Mouse (Mus musculus) thymus, postnatal 10 days (tissue): ENCODE measurements around the gene Zfyve16.
A peak's percentile ranks its signal among the peaks of the same experiment; 100 is the strongest.

ENCODE experiments used
- DNase-seq, 2 experiments: peaks; one replicate each; pipeline ENCODE4 v3.0.0; 2021; ENCODE audit warnings: low spot score in 2 of 2

Zfyve16 gene

GRCm38 (mm10) chr13:92530721-92531211 is at the start of gene Zfyve16:
TSS of gene Zfyve16 (minus strand) at chr13:92530868.
- DNase-seq, result peak; percentile 85 to 96

GRCm38 (mm10) chr13:92578210-92578609 is 47.5 kb upstream of the Zfyve16 start:
- DNase-seq, result no peak

- DNase-seq, result no peak
Observed at GRCm38 (mm10) chr13:92576688-92577087, 46.0 kb upstream of the Zfyve16 start.

GRCm38 (mm10) chr13:92576072-92576471 is 45.4 kb upstream of the Zfyve16 start, which contains the start of gene Spz1:
TSS of gene Spz1 (minus strand) at chr13:92576172.
- no peak for DNase-seq

- no peak for DNase-seq
Observed at GRCm38 (mm10) chr13:92559429-92559828, 28.8 kb upstream of the Zfyve16 start.

GRCm38 (mm10) chr13:92557229-92557628 is 26.6 kb upstream of the Zfyve16 start:
- no peak for DNase-seq

- no peak for DNase-seq
Observed at GRCm38 (mm10) chr13:92556458-92557126, 25.9 kb upstream of the Zfyve16 start.

- no peak for DNase-seq
Observed at GRCm38 (mm10) chr13:92547093-92547492, 16.4 kb upstream of the Zfyve16 start.

- DNase-seq, result no peak
Observed at GRCm38 (mm10) chr13:92540997-92541396, 10.3 kb upstream of the Zfyve16 start.

GRCm38 (mm10) chr13:92539126-92539525 is 8.5 kb upstream of the Zfyve16 start:
- no peak for DNase-seq

- no peak for DNase-seq
Observed at GRCm38 (mm10) chr13:92533801-92534200, 3.1 kb upstream of the Zfyve16 start.

GRCm38 (mm10) chr13:92532216-92532615 is 1.5 kb upstream of the Zfyve16 start:
- no peak for DNase-seq

- no peak for DNase-seq
Observed at GRCm38 (mm10) chr13:92531237-92531636, 569 bp upstream of the Zfyve16 start.

GRCm38 (mm10) chr13:92529828-92530720 is 594 bp downstream of the Zfyve16 start:
- no peak for DNase-seq

GRCm38 (mm10) chr13:92523178-92523813 is 7.4 kb downstream of the Zfyve16 start:
- DNase-seq, result no peak

GRCm38 (mm10) chr13:92504871-92505270 is 25.8 kb downstream of the Zfyve16 start:
- no peak for DNase-seq

GRCm38 (mm10) chr13:92491923-92492322 is 38.7 kb downstream of the Zfyve16 start:
- DNase-seq, result no peak

- DNase-seq, result no peak
Observed at GRCm38 (mm10) chr13:92490817-92491216, 39.9 kb downstream of the Zfyve16 start.

- DNase-seq, result peak; percentile 94 to 97
Observed at GRCm38 (mm10) chr13:92483852-92484463, 46.7 kb downstream of the Zfyve16 start, which contains the start of gene Fam151b. TSS of gene Fam151b (minus strand) at chr13:92484015.

GRCm38 (mm10) chr13:92483348-92483747 is 47.3 kb downstream of the Zfyve16 start:
- DNase-seq, result peak; percentile 48 to 52

- DNase-seq, result no peak
Observed at GRCm38 (mm10) chr13:92470151-92470550, 60.5 kb downstream of the Zfyve16 start.

GRCm38 (mm10) chr13:92469381-92469780 is 61.3 kb downstream of the Zfyve16 start:
- DNase-seq, result no peak
